Mouse (Mus musculus): ENCODE data around the gene Grik5.

DNA sequence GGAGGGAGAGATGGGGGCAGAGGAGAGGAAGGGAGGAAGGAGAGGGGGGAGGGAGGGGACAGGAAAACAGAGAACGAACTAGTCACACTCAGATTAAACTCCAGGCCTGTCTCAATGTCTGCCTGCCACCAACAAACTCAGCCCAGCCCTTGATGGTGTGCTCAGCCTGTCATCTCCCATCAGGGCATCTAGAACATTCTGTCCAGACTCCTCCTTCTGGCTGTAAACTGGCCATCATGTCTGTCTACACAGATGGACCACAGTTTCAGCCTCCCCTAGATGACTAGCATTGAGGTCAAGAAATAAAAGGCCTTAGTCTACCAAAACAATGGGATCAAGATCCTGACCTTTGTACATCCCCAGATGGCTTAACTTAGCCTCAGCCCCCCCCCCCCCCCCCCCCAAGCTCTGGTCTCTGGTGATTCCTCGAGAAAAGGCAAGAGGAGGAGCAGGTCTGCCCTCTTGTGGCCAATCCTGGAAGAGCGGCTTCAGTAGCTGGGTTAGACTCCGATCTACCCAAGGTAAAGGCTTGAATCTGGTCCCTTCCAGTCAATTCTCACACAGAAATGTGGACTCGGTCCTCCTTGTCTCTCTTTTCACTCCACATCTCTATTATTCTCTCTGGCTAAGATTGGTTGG lies 107.1 kb downstream of the Grik5 start:
- TF ChIP-seq CTCF (IDR thresholded peaks at IDR 0.05; ENCODE audit: borderline replicate concordance, extremely low read depth, insufficient read depth, insufficient read length): peak; percentile 81
- TF ChIP-seq POLR2A (IDR thresholded peaks at IDR 0.05; ENCODE audit: borderline replicate concordance, extremely low read depth, insufficient read depth, insufficient read length, poor library complexity, severe bottlenecking): no peak

All from brain, embryonic 14.5 days (tissue).